Mouse (Mus musculus): ENCODE measurements around the gene Rfx8.

Gene Rfx8

GRCm38 (mm10) chr1:39648584-39648983, 72.2 kb downstream of the Rfx8 start:
- no peak for DNase-seq (ENCODE audit: low spot score in 2 of 2)

DNA sequence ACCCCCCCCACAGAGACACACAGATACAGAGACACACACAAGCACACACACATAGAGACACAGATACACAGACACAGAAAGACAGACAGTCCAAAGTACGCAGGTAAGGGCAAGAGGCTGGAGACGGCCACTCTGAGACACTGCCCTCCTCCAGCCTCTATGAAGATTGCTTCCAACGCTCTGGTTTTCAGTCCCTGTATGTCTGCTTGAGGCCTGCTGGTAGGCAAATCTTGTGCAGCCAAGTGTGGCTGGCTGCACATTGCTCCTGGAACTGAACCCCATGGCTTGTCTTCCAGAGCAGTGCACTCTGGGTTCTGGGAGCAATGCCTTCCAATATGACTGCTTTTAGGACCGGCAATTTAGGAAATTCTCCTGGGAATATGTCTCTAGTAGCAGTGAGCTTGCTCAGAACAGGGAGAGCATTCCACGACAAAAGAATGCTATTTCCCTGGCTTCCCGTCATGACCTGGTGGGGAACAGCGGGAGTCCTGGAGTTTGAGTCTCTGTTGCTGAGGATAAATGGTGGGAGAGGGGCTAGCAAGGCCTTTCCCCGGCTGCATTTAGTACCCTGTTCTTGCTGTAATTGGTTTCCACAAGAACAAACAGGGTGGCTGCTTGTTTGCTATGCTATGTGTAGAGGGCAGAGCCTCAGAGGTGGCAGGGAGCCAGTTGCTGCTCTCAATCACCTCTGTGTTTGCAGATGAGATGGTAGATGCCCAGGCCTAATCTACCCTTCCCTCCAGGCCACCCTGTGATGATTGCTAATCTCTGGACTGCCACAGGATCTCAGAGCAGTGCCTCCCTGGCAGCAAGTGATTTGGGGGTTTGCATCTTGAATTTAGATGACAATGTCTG, 74.7 kb downstream of the Rfx8 start:
- DNase-seq (ENCODE audit: low spot score in 2 of 2) = peak in 1 of 2 experiments; percentile 31

DNA sequence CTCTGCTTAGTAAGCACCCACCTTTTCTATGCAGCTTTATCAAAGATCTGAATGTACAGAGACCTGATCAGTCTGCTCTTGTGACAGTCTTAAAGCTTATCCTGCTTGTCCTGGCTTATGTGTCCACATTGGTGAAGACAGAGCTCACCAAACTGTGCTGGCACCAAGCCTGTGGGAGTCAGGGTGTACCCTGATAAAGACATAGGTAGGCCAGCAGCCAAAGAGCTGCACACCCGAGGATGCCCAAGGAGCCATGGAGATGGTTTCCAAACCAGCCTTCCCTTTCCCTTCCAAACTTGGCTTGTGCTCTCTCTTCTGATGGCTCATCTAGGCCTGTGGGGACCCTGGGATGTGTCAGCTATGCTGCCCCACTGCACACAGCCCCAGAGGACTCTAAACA, 76.5 kb downstream of the Rfx8 start:
- DNase-seq (ENCODE audit: low spot score in 2 of 2) = no peak

GRCm38 (mm10) chr1:39641667-39642066, 79.1 kb downstream of the Rfx8 start:
- no peak for DNase-seq (ENCODE audit: low spot score in 2 of 2)

DNA sequence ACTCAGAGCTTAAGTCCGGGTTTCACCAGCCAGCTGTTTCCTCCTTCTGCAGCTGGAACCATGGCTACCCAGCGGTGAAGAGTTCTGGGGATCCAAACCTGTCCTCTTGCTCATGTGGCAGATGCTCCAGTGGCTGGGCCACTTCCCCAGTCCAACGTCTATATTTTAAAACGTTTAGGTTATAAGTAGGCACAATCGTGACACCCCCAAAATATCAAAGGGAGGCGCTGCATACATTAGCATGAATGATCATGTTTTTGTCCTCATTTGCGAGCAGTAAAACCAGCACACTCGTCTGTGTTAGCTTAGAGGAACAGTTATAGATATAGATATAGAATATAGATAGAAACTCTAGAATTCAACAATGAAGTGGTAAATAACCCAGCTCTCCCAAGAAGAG, 83.7 kb downstream of the Rfx8 start:
- DNase-seq (ENCODE audit: low spot score in 2 of 2) = no peak

GRCm38 (mm10) chr1:39636660-39637059, 84.1 kb downstream of the Rfx8 start:
- no peak for DNase-seq (ENCODE audit: low spot score in 2 of 2)

- no peak for DNase-seq (ENCODE audit: low spot score in 2 of 2)
Observed at GRCm38 (mm10) chr1:39636196-39636595, 84.6 kb downstream of the Rfx8 start.

GRCm38 (mm10) chr1:39628606-39629005, 92.2 kb downstream of the Rfx8 start:
- DNase-seq (ENCODE audit: low spot score in 2 of 2) = no peak

DNA sequence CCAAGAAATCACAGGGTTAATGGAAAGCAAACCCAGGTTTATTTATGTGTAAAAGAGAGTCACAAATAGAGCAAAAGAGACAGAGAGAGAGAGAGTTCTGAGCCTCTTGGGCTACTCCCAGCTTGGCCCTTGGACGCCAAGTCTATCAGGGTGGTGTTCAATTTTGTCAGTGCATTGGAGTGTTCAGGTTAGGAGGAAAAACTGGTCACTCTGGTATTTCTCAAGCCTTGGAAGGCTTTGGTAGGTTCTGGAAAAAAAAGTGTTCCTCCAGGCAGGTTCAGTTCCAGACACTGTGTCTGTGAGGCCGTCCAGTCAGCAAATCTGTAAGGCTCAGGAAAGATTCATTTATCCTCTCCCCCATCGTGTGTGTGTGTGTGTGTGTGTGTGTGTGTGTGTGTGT, 95.3 kb downstream of the Rfx8 start:
- no peak for DNase-seq (ENCODE audit: low spot score in 2 of 2)

DNA sequence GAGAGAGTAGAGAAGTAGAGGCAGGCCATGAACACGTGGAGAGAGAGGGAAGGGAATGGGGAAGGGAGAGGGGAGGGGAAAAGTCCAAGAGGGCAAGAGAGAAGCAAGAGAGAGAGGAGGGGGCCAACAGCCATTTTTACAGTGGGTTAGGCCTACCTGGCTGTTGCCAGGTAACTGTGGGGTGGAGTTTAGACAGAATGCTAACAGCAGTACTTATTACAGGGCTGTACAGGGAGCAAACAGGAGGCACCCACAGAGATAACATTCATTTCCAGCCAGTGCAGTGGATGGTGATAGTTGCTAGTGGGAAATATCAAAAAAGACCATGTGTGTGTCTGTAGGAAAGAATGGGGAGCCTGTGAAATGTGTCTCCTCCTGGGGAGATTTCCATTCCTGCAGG, 97.1 kb downstream of the Rfx8 start:
- DNase-seq (ENCODE audit: low spot score in 2 of 2) = no peak

GRCm38 (mm10) chr1:39623106-39623505, 97.7 kb downstream of the Rfx8 start:
- no peak for DNase-seq (ENCODE audit: low spot score in 2 of 2)

DNA sequence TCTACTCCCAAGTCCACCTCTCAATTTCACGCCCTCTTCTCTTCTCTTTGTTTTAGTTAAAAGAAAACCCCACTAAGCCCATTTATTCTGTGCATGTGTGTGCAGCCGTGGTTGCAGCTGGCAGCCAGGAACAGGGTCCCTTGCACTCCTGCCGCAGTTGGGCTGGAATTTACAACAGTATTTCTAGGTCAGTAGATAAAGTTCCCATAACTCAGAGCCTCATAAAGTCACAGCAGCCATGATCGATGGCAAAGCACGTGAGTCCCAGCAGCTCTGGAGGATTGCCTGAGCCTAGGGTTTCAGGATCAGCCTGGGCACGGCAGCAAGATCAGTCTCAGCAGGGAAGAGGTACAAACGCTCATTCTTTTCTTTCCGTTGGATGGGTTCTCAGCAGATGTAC, 102.3 kb downstream of the Rfx8 start:
- no peak for DNase-seq (ENCODE audit: low spot score in 2 of 2)

GRCm38 (mm10) chr1:39615526-39615925, 105.3 kb downstream of the Rfx8 start:
- no peak for DNase-seq (ENCODE audit: low spot score in 2 of 2)
